Mouse (Mus musculus): ENCODE measurements at regions not wholly inside any gene's neighbourhood (a gene's known extent, or its start where the extent isn't known, plus 50 kb on each side); places are given as distances from the start of the nearest gene placed in this dataset.

DNA sequence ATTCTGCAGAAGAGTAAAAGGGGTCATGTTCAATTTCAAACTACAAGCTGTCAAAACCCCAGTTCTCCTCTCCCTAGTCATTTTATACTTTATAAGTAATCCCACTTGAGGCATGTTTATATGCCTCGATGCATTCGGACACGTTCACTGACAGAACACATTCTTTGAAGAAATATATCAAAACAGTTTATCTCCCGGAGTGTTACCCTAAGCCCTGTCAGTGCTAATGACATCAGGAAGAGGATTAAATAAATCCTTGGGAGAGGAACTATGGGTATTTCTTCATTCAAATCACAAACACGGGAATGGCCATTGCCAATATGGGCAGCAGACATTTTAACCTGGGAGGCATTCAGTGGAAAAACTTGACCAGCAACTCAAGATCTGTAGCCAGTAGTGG lies 1208.1 kb upstream of the Adgrl2 start:
- H3K4me1 ChIP-seq (ENCODE audit: control insufficient read depth, insufficient read depth, low read length): no peaks in the 10 kb centered on the region
- WGBS: 71% methylated on average over 5 of the region's 5 CpGs
- H3K4me2 ChIP-seq (ENCODE audit: low read depth, severe bottlenecking): no peak overlapping the region
- no peaks in the 10 kb centered on the region for H3K36me3 ChIP-seq (ENCODE audit: control insufficient read depth, insufficient read depth, low read length)
- H3K9ac ChIP-seq (ENCODE audit: low read length): no peak overlapping the region
- no peaks in the 10 kb centered on the region for H3K27me3 ChIP-seq (ENCODE audit: control insufficient read depth, insufficient read depth, low read length)
- DNase-seq (ENCODE audit: low spot score): no peak
- no peak overlapping the region for H3K27ac ChIP-seq (replicated peaks; ENCODE audit: low read depth, low read length)
- no peaks in the 10 kb centered on the region for H3K9me3 ChIP-seq (ENCODE audit: control insufficient read depth, low read length)
- H3K4me3 ChIP-seq (ENCODE audit: low read depth, low read length): no peak overlapping the region
- no peak for ATAC-seq (ENCODE audit: insufficient number of reproducible peaks, low FRiP score, low TSS enrichment, low read depth)

DNA sequence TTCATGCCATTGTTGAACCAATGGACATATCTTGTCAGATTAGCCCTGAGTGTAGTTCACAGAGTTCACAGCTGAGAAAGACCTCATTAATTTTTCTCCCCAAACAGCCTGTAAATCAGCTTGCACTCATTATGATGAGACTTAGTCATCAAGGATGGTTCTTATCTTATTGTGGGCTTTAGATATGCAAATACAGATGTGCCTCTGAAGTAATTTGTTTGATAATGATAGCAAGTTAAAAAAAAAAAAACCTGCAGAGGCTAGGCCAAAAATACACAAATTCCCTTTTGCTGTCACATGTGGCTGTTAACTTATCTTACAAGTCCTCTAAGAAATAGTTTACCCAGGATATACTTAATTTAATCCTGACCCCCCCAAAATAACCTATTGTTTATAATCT lies 1215.5 kb upstream of the Adgrl2 start:
- no peaks in the 10 kb centered on the region for H3K9me3 ChIP-seq (ENCODE audit: control insufficient read depth, low read length)
- H3K27me3 ChIP-seq (ENCODE audit: control insufficient read depth, insufficient read depth, low read length): no peaks in the 10 kb centered on the region
- no peaks in the 10 kb centered on the region for H3K4me1 ChIP-seq (ENCODE audit: control insufficient read depth, insufficient read depth, low read length)
- H3K4me3 ChIP-seq (ENCODE audit: low read depth, low read length): no peak overlapping the region
- no peak overlapping the region for H3K27ac ChIP-seq (replicated peaks; ENCODE audit: low read depth, low read length)
- H3K9ac ChIP-seq (ENCODE audit: low read length): no peak overlapping the region
- H3K4me2 ChIP-seq (ENCODE audit: low read depth, severe bottlenecking): no peak overlapping the region
- no peak for ATAC-seq (ENCODE audit: insufficient number of reproducible peaks, low FRiP score, low TSS enrichment, low read depth)
- H3K36me3 ChIP-seq (ENCODE audit: control insufficient read depth, insufficient read depth, low read length): no peaks in the 10 kb centered on the region
- DNase-seq (ENCODE audit: low spot score): no peak

DNA sequence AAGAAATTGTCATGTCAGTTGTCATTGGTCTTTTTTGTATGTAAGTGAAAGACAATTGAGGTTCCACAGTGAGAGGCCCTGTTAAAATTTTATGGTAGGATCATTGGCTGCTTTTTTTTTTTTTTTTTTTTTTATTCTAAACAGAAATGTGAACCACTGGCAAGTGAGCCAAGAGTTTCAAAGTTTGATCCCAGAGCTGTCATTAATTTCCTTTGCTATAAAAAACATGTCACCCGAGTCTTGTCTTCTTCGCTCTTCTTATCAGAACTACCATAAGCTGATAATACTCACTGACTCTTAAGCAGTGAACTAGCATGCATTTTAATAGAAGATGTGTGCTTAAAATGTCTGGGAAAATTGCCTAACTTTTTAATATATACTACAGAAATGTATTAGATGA lies 1204.4 kb upstream of the Adgrl4 start:
- no peak for DNase-seq (ENCODE audit: low spot score)
- WGBS: 90% methylated on average over 2 of the region's 2 CpGs
- no peak overlapping the region for H3K9ac ChIP-seq (ENCODE audit: low read length)
- H3K4me3 ChIP-seq (ENCODE audit: low read depth, low read length): no peak overlapping the region
- no peaks in the 10 kb centered on the region for H3K9me3 ChIP-seq (ENCODE audit: control insufficient read depth, low read length)
- no peaks in the 10 kb centered on the region for H3K36me3 ChIP-seq (ENCODE audit: control insufficient read depth, insufficient read depth, low read length)
- ATAC-seq (ENCODE audit: insufficient number of reproducible peaks, low FRiP score, low TSS enrichment, low read depth): no peak
- no peak overlapping the region for H3K4me2 ChIP-seq (ENCODE audit: low read depth, severe bottlenecking)
- H3K4me1 ChIP-seq (ENCODE audit: control insufficient read depth, insufficient read depth, low read length): no peaks in the 10 kb centered on the region
- H3K27ac ChIP-seq (replicated peaks; ENCODE audit: low read depth, low read length): no peak overlapping the region
- H3K27me3 ChIP-seq (ENCODE audit: control insufficient read depth, insufficient read depth, low read length): no peaks in the 10 kb centered on the region

DNA sequence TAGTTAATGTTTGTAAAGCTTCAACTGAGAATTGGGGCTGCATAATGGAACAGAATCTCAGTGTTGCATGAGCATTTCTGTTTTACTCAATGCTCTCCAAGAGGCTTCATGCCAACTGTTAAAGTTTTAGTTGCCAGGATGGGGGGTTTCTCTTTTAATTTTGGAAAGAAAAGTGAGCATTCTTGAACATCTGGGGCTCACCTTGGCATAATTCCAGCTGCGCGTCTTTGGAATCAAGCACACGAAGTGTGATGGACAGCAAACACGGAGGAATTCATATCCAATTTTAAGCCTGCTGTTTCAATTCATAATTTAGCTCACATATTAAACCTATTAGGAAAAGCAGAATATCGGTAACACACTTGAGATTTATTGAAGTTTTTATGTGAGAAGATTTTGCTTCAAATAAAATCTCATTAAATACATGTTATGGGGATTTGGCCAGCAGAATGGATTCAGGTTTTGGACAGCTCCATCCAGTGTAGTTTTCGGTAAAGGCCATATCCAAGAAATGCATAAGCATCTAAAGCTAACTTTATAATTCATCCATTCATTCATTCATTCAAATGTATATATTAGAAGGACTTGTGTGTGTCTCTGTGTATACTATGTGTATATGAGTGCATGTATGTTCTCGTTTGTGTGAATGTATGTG lies 1200.6 kb upstream of the Adgrl4 start:
- WGBS: 80% methylated on average over 7 of the region's 7 CpGs
- Histone ChIP-seq H3K27me3 (ENCODE audit: control insufficient read depth, insufficient read depth, low read length) (no peaks in the 10 kb centered on the region), H3K9me3 (ENCODE audit: control insufficient read depth, low read length) (no peaks in the 10 kb centered on the region)

DNA sequence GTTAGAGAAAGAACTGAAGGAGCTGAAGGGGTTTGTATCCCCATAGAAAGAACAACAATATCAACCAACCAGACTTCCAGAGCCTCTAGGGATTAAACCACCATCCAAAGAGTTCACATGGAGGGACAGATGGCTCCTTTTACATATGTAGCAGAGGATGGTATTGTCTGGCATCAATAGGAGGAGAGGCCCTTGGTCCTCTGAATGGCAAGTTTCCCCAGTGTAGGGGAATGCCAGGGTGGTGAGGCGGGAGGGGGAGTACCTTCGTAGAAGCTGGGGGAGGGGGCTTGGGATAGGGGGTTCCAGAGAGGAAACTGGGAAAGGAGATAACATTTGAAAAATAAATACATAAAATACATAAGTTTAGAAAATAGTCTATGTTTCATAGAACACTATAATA lies 1162.6 kb upstream of the Adgrl4 start:
- ATAC-seq (ENCODE audit: insufficient number of reproducible peaks, low FRiP score, low TSS enrichment, low read depth) (no peak), DNase-seq (ENCODE audit: low spot score) (no peak)
- WGBS: 93% methylated on average over 2 of the region's 2 CpGs

More for the DNA sequence above, 1200.6 kb upstream of the Adgrl4 start:
- no peaks in the 10 kb centered on the region for H3K4me1 ChIP-seq (ENCODE audit: control insufficient read depth, insufficient read depth, low read length)
- H3K9ac ChIP-seq (ENCODE audit: low read length): no peak overlapping the region
- ATAC-seq (ENCODE audit: insufficient number of reproducible peaks, low FRiP score, low TSS enrichment, low read depth) (no peak), DNase-seq (ENCODE audit: low spot score) (no peak)
- H3K4me3 ChIP-seq (ENCODE audit: low read depth, low read length): no peak overlapping the region
- H3K36me3 ChIP-seq (ENCODE audit: control insufficient read depth, insufficient read depth, low read length): no peaks in the 10 kb centered on the region
- no peak overlapping the region for H3K27ac ChIP-seq (replicated peaks; ENCODE audit: low read depth, low read length)
- H3K4me2 ChIP-seq (ENCODE audit: low read depth, severe bottlenecking): no peak overlapping the region

DNA sequence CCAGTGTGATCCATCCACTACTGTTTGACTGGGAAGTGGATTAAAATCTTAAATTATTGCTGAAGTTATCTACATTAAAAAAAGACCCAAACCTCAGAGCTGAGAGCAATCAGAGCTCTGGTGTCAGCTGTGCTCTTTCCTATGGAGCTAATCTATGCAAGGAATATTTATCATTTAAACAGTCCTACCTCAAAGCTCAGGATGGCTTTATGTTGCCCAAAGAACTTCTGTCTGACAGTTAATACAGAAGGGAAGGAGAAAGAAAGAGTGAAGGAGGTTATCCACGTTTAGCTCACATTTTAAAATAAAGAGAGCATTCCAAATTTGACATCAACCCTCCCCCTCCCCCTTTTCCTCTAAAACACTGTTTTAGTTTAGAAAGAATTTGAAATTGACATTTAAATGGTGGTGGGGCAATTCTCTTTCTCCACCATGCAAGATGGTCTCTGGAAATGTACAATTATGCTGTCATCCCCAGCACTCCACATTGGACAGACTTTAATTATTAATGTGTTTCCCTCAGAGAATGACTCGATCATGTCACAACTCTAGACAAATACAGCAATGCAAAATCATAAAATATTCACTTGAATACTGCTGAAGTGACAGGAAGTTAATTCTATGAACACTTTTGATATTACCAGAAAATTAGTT lies 1141.5 kb upstream of the Adgrl4 start:
- no peak overlapping the region for H3K4me2 ChIP-seq (ENCODE audit: low read depth, severe bottlenecking)
- H3K9ac ChIP-seq (ENCODE audit: low read length): no peak overlapping the region
- H3K4me1 ChIP-seq (ENCODE audit: control insufficient read depth, insufficient read depth, low read length): no peaks in the 10 kb centered on the region
- no peak overlapping the region for H3K27ac ChIP-seq (replicated peaks; ENCODE audit: low read depth, low read length)
- H3K4me3 ChIP-seq (ENCODE audit: low read depth, low read length): no peak overlapping the region
- DNase-seq (ENCODE audit: low spot score) (no peak), ATAC-seq (ENCODE audit: insufficient number of reproducible peaks, low FRiP score, low TSS enrichment, low read depth) (no peak)
- no peaks in the 10 kb centered on the region for H3K27me3 ChIP-seq (ENCODE audit: control insufficient read depth, insufficient read depth, low read length)
- H3K36me3 ChIP-seq (ENCODE audit: control insufficient read depth, insufficient read depth, low read length): no peaks in the 10 kb centered on the region
- no peaks in the 10 kb centered on the region for H3K9me3 ChIP-seq (ENCODE audit: control insufficient read depth, low read length)
- 72% methylated on average over 2 of the region's 2 CpGs for WGBS

More for the DNA sequence above, 1162.6 kb upstream of the Adgrl4 start:
- Histone ChIP-seq H3K27me3 (ENCODE audit: control insufficient read depth, insufficient read depth, low read length) (no peaks in the 10 kb centered on the region), H3K27ac (replicated peaks; ENCODE audit: low read depth, low read length) (no peak overlapping the region), H3K36me3 (ENCODE audit: control insufficient read depth, insufficient read depth, low read length) (no peaks in the 10 kb centered on the region), H3K9me3 (ENCODE audit: control insufficient read depth, low read length) (no peaks in the 10 kb centered on the region), H3K4me1 (ENCODE audit: control insufficient read depth, insufficient read depth, low read length) (no peaks in the 10 kb centered on the region), H3K4me2 (ENCODE audit: low read depth, severe bottlenecking) (no peak overlapping the region), H3K9ac (ENCODE audit: low read length) (no peak overlapping the region), H3K4me3 (ENCODE audit: low read depth, low read length) (no peak overlapping the region)

DNA sequence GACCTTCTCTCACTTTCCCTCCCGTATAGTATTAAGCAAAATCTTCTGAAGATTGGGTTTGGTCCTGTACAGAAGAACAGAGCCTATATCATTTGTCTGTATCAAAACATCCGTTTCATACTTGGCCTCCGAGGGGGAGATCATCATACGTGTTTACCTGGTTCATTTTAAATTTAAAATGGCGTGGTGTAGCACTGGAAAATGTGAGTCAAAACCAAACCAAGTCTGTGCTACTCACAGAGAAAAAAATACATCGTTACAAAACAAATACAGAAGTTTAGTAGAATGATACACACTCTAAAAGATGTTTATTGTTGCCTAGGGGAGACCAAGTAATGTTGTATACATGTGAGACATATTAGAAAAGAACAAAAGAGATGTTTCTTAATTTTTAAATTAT lies 1108.9 kb upstream of the Adgrl4 start:
- WGBS: 86% methylated on average over 6 of the region's 6 CpGs
- Histone ChIP-seq H3K9me3 (ENCODE audit: control insufficient read depth, low read length) (no peaks in the 10 kb centered on the region), H3K9ac (ENCODE audit: low read length) (no peak overlapping the region), H3K4me3 (ENCODE audit: low read depth, low read length) (no peak overlapping the region), H3K4me1 (ENCODE audit: control insufficient read depth, insufficient read depth, low read length) (no peaks in the 10 kb centered on the region), H3K4me2 (ENCODE audit: low read depth, severe bottlenecking) (no peak overlapping the region), H3K27me3 (ENCODE audit: control insufficient read depth, insufficient read depth, low read length) (no peaks in the 10 kb centered on the region), H3K36me3 (ENCODE audit: control insufficient read depth, insufficient read depth, low read length) (no peaks in the 10 kb centered on the region), H3K27ac (replicated peaks; ENCODE audit: low read depth, low read length) (no peak overlapping the region)
- ATAC-seq (ENCODE audit: insufficient number of reproducible peaks, low FRiP score, low TSS enrichment, low read depth): no peak
- DNase-seq (ENCODE audit: low spot score): no peak

DNA sequence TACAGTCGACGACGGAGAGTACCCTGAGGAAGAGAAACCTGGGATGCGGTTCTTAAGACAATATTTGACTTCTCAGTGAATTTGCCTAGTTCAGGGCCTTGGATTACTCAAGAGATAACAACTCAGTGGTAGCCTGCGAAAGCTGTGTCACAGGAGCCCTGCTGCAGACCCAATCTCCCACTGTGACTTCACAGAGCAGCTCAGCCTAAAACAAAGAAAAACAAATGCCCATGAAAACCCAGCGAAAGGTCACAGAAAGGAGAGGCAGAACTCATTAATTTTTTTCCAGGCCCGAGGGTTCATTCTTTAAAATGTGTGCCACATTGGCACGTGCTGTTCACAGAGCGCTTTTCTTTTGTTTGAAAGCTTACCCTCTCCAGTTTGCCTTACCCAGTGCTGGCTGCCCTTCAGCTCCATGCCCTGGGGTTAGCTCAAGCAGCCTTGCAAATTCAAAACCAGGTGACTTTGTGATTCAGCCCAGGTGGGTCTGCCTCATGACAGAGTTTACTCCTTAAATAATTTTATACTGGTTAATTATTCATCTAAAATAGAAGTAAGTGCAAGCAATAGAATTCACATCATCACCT lies 1085.5 kb upstream of the Adgrl4 start:
- whole genome bisulfite sequencing: 58% methylated on average over 9 of the region's 9 CpGs
- Histone ChIP-seq H3K27ac (replicated peaks; ENCODE audit: low read depth, low read length) (no peak overlapping the region), H3K9me3 (ENCODE audit: control insufficient read depth, low read length) (no peaks in the 10 kb centered on the region), H3K4me2 (ENCODE audit: low read depth, severe bottlenecking) (no peak overlapping the region), H3K4me3 (ENCODE audit: low read depth, low read length) (no peak overlapping the region), H3K27me3 (ENCODE audit: control insufficient read depth, insufficient read depth, low read length) (no peaks in the 10 kb centered on the region), H3K36me3 (ENCODE audit: control insufficient read depth, insufficient read depth, low read length) (no peaks in the 10 kb centered on the region), H3K9ac (ENCODE audit: low read length) (no peak overlapping the region), H3K4me1 (ENCODE audit: control insufficient read depth, insufficient read depth, low read length) (no peaks in the 10 kb centered on the region)
- ATAC-seq (ENCODE audit: insufficient number of reproducible peaks, low FRiP score, low TSS enrichment, low read depth): no peak
- DNase-seq (ENCODE audit: low spot score): no peak
